Mouse (Mus musculus): ENCODE results near the gene Krt7. TPM values are rescaled to one million over a fixed set of nuclear protein-coding genes. Genes with fewer than 3 reads are reported as not detected.

The Krt7 gene
- polyA plus RNA-seq, 1 experiment from 2014 or later = 86.1 TPM

DNA sequence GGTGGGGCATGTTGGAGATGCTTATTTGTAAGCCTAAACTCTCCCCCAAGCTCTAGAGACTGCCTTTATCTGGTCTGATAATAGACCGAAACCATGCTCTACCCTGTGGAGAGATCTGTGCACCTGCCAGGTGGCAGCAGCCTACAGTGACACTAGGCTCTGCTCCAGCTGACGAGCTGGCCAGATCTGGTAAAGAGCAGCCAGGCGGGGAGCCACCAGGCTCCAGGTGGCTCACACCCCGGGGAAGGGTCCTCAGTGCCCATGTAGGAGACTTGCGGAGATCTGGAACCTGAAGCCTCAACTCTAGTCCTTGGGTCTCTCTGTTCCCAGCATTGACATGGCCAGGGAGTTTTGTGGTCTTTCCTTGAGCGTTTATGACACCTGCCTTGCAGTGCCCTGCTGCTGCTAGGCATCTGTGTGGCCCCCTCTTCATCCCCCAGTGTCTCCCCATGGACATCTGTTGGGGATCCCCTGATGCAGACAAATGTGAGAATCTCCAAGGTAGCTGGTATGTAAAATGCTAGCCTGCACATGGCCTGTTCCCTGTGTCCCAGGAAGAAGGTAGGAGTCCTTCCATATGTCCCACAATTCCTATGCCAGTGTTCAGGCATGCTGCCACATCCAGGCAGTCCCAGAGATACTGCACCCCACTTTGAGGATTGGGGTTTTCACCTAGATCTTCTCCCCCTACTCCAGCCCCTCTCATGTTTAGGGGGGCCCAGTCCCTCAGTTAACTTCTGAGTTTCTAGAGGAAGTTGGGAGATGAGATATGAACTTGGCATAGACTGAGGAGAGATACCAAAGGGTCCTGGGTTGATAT lies 34.7 kb upstream of the Krt7 start:
- no peak for ATAC-seq
- no peak overlapping the region for H3K4me3 ChIP-seq (ENCODE audit: low read depth, low read length)
- no peaks in the 10 kb centered on the region for H3K27me3 ChIP-seq (replicated peaks; ENCODE audit: control insufficient read depth, insufficient read depth, low read length)
- H3K27ac ChIP-seq (ENCODE audit: low read depth, low read length) = no peak overlapping the region
- no peak for TF ChIP-seq CTCF (IDR thresholded peaks at IDR 0.05; ENCODE audit: low read depth)
- peaks cover 5% of the 10 kb centered on the region; the same call in 1 of the 2 replicates for H3K4me1 ChIP-seq (replicated peaks; ENCODE audit: control insufficient read depth, insufficient read depth, low read length)
- H3K9ac ChIP-seq (ENCODE audit: low read depth, low read length) = no peak overlapping the region
- no peak overlapping the region for H3K4me2 ChIP-seq (replicated peaks; ENCODE audit: low read depth)
- 67% methylated on average over 6 of the region's 6 CpGs for WGBS
- no peaks in the 10 kb centered on the region for H3K9me3 ChIP-seq (ENCODE audit: control insufficient read depth)
- no peaks in the 10 kb centered on the region for H3K36me3 ChIP-seq (ENCODE audit: control insufficient read depth, insufficient read depth)

DNA sequence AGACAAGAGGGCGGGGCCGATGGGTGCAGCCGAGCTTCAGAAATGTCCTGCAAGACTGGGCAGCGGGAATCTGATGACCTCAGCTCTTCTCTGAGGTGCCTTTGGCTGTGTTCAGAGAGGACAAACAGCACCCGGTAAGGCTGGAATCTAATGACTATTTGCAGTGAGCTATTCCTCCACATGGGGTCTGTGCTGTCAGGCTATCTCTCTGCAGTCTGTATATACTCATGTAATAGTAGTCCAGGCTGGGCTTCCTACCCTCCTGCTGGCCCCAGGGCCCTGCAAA lies 34.1 kb upstream of the Krt7 start:
- Histone ChIP-seq H3K4me3 (ENCODE audit: low read depth, low read length) (no peak overlapping the region), H3K27ac (ENCODE audit: low read depth, low read length) (no peak overlapping the region), H3K27me3 (replicated peaks; ENCODE audit: control insufficient read depth, insufficient read depth, low read length) (no peaks in the 10 kb centered on the region), H3K4me1 (replicated peaks; ENCODE audit: control insufficient read depth, insufficient read depth, low read length) (peaks cover 9% of the 10 kb centered on the region; the same call in 1 of the 2 replicates), H3K4me2 (replicated peaks; ENCODE audit: low read depth) (no peak overlapping the region), H3K9me3 (ENCODE audit: control insufficient read depth) (no peaks in the 10 kb centered on the region), H3K9ac (ENCODE audit: low read depth, low read length) (no peak overlapping the region), H3K36me3 (ENCODE audit: control insufficient read depth, insufficient read depth) (no peaks in the 10 kb centered on the region)
- no peak for TF ChIP-seq CTCF (IDR thresholded peaks at IDR 0.05; ENCODE audit: low read depth)
- WGBS = 65% methylated on average over 5 of the region's 5 CpGs
- no peak for ATAC-seq

DNA sequence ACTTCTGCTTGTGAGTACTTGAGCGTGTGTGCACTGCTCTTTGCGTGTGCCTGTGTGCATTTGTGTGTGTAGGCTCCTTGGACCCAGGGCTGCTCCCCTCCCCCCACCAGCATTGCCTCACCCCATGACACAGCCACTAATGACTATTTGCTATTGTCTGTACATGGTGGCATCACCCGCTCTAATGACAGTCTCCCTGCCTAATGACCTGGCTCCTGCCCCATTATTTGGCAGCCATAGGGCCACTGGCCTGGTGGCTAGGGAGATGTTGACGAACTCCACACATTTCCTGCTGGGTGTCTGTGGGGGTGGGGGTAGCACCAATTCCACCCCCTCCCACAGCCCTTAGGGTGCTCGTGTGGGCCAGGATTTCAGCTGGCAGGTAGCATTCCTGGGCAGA lies 32.2 kb upstream of the Krt7 start:
- no peak for TF ChIP-seq CTCF (IDR thresholded peaks at IDR 0.05; ENCODE audit: low read depth)
- H3K36me3 ChIP-seq (ENCODE audit: control insufficient read depth, insufficient read depth) = no peaks in the 10 kb centered on the region
- H3K4me1 ChIP-seq (replicated peaks; ENCODE audit: control insufficient read depth, insufficient read depth, low read length) = peaks cover 5% of the 10 kb centered on the region; the same call in 1 of the 2 replicates
- H3K9ac ChIP-seq (ENCODE audit: low read depth, low read length) = no peak overlapping the region
- H3K27me3 ChIP-seq (replicated peaks; ENCODE audit: control insufficient read depth, insufficient read depth, low read length) = no peaks in the 10 kb centered on the region
- H3K4me3 ChIP-seq (ENCODE audit: low read depth, low read length) = no peak overlapping the region
- H3K27ac ChIP-seq (ENCODE audit: low read depth, low read length) = no peak overlapping the region
- ATAC-seq = no peak
- WGBS = 87% methylated on average over 5 of the region's 5 CpGs
- H3K4me2 ChIP-seq (replicated peaks; ENCODE audit: low read depth) = no peak overlapping the region
- no peaks in the 10 kb centered on the region for H3K9me3 ChIP-seq (ENCODE audit: control insufficient read depth)

DNA sequence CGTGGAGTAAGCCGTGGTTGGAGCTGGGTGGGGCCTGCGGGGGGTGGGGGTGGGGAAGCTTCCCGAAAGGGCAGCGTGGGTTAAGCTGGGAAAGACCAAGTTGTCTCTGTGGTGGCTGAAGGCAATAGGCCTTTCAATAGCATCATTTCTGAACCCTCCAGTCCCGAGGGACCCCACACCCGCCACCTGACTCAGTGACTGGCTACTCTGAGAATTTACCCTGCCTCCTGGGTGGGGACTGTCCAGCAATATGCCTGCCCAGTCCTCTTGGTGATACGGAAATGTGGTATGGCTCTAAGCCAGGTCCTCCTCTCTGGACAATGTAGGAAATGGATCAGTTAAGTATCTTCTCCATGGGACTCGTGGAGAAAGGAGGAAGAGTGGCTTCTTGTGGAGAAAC lies 29.1 kb upstream of the Krt7 start:
- H3K27me3 ChIP-seq (replicated peaks; ENCODE audit: control insufficient read depth, insufficient read depth, low read length) = no peaks in the 10 kb centered on the region
- ATAC-seq = no peak
- no peak overlapping the region for H3K4me2 ChIP-seq (replicated peaks; ENCODE audit: low read depth)
- no peak for TF ChIP-seq CTCF (IDR thresholded peaks at IDR 0.05; ENCODE audit: low read depth)
- H3K9ac ChIP-seq (ENCODE audit: low read depth, low read length) = no peak overlapping the region
- H3K36me3 ChIP-seq (ENCODE audit: control insufficient read depth, insufficient read depth) = no peaks in the 10 kb centered on the region
- WGBS = 42% methylated on average over 9 of the region's 9 CpGs
- no peak overlapping the region for H3K4me3 ChIP-seq (ENCODE audit: low read depth, low read length)
- H3K9me3 ChIP-seq (ENCODE audit: control insufficient read depth) = no peaks in the 10 kb centered on the region
- peaks cover 5% of the 10 kb centered on the region; the same call in 1 of the 2 replicates for H3K4me1 ChIP-seq (replicated peaks; ENCODE audit: control insufficient read depth, insufficient read depth, low read length)
- no peak overlapping the region for H3K27ac ChIP-seq (ENCODE audit: low read depth, low read length)

DNA sequence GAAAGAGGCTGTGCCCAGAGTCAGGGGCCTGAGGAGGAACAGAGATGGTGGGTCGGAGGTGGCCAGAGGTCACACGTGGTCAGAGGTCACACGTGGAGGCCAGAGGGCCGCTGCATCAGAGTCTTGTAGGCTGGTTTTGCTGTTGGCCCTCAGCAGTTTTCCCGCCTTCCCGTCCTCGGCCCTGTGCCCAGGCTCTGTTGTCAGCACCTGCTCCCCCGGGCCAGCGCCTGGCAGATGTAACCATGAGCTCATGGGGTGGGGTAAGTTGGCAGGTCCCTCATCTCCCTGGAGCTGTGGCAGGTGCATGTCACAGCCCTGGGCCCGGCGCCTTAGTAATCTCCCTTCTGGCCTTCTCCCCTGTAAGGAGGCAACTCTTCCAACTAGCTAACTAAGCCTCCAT lies 28.0 kb upstream of the Krt7 start:
- Histone ChIP-seq H3K4me3 (ENCODE audit: low read depth, low read length) (no peak overlapping the region), H3K4me2 (replicated peaks; ENCODE audit: low read depth) (no peak overlapping the region), H3K4me1 (replicated peaks; ENCODE audit: control insufficient read depth, insufficient read depth, low read length) (peaks cover 5% of the 10 kb centered on the region; the same call in 1 of the 2 replicates), H3K9ac (ENCODE audit: low read depth, low read length) (no peak overlapping the region), H3K9me3 (ENCODE audit: control insufficient read depth) (no peaks in the 10 kb centered on the region), H3K27ac (ENCODE audit: low read depth, low read length) (no peak overlapping the region), H3K36me3 (ENCODE audit: control insufficient read depth, insufficient read depth) (no peaks in the 10 kb centered on the region), H3K27me3 (replicated peaks; ENCODE audit: control insufficient read depth, insufficient read depth, low read length) (no peaks in the 10 kb centered on the region)
- WGBS = 73% methylated on average over 11 of the region's 11 CpGs
- no peak for ATAC-seq
- no peak for TF ChIP-seq CTCF (IDR thresholded peaks at IDR 0.05; ENCODE audit: low read depth)

DNA sequence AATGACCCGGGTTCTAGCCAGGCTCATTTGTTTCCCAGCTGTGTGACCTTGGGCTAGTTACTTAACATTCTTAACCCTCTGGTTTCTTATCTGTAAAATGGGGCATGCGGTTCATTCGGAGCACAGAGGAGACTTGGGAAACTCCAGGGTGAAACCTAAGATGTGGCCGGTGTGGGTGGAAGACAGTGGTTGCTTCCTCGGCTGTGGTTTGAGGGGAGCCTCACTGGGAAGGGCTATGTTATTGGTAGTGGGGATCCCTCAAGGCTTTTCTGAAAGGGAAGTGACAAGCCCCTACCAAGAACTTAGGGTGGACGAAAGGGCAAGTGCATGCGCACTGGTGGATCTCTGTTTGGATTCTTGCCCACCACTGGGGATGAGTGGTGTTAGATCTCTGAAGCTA lies 26.2 kb upstream of the Krt7 start:
- Histone ChIP-seq H3K4me3 (ENCODE audit: low read depth, low read length) (no peak overlapping the region), H3K9me3 (ENCODE audit: control insufficient read depth) (no peaks in the 10 kb centered on the region), H3K9ac (ENCODE audit: low read depth, low read length) (no peak overlapping the region), H3K4me1 (replicated peaks; ENCODE audit: control insufficient read depth, insufficient read depth, low read length) (peaks cover 5% of the 10 kb centered on the region; the same call in 1 of the 2 replicates), H3K4me2 (replicated peaks; ENCODE audit: low read depth) (no peak overlapping the region), H3K36me3 (ENCODE audit: control insufficient read depth, insufficient read depth) (no peaks in the 10 kb centered on the region), H3K27me3 (replicated peaks; ENCODE audit: control insufficient read depth, insufficient read depth, low read length) (no peaks in the 10 kb centered on the region), H3K27ac (ENCODE audit: low read depth, low read length) (no peak overlapping the region)
- 77% methylated on average over 7 of the region's 7 CpGs for WGBS
- no peak for TF ChIP-seq CTCF (IDR thresholded peaks at IDR 0.05; ENCODE audit: low read depth)
- ATAC-seq = no peak
